Mouse (Mus musculus) erythroid progenitor cell, adult 5-6 weeks (primary cell): ENCODE data around the gene Mtx1. TPM values are rescaled to one million over a fixed set of nuclear protein-coding genes. Genes with fewer than 3 reads are reported as not detected.
A peak's percentile ranks its signal among the peaks of the same experiment; 100 is the strongest.

Experiments used
- ATAC-seq: replicated peaks from 2 replicates; pipeline ENCODE4 v1.8.0; 2016; ENCODE audit warnings: moderate number of reproducible peaks, mild to moderate bottlenecking, moderate TSS enrichment, inconsistent platforms; ENCODE audit not compliant: poor library complexity, low FRiP score, severe bottlenecking
- total RNA-seq, 2 experiments: library from RNA; stranded (forward) in 1 of 2; stranded (reverse) in 1 of 2; fragments of 150-400 nt in 1 of 2; fragments of 186-747, 209-891 nt in 1 of 2; gene quantifications; 2 replicates each; pipeline versions ENCODE4 v1.2.3 to v1.2.4; 2015 to 2017; ENCODE audit warnings: low replicate concordance in 2 of 2

Gene Mtx1
- total RNA-seq, 2 experiments from 2014 or later, result 15.8 to 21.0 TPM

DNA sequence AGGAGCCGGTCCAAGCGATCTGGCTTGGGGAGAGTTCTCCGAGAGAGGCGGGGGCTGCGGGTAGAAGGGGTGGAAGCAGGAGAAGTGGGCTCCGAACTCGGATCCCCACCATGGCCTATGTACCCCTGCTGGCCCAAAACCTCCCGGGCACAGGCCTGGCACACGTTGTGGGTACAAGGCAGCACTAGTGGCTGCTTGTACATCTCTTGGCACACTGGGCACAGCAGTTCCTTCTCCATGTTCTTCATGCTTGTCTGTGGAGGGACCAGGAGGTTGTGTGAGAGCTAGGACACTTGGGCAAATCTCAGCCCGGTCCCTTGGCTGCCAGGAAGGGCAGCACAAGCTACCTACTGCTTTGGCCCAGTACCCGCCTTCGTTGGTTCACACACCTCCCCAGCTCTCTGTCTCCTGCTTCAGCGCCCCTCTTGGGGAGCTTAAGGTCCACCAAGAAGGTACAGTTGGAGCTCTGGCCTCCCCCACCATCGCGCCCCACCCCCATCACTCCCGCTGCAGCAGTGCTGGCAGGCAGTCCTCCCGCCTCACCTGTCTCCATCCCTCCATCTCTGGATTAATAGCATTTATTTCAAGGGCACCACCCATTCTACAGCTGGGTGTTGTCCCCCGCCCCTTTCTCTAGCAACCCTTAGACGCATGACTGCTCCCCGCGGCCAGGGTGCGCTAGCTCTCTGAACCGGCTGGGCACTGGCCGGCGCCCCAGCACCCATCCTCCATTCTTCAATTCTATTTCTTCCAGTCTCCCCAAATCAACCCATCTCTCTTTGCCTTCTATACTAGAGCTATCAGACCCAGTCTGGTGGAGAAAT is 17.5 kb upstream of the Mtx1 start:
- ATAC-seq, result no peak

DNA sequence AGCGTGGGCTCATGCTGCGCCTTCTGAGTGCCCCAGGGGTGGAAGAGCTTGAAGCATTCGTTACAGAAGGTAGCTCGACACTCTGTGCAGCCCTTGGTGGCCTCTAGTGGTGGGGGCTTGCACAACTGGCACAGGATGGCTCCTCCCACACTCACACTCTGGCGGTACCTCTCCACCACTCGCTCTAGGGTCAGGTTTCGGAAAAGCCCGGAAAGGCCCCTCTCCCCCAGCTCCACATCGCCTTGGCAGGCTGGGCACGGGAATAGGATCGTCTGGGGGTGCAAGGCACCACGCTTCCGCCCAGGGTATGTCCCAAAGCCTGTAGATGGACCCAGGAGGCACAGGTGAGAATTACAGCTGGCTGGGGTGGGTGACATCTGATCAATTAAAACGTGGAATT is 16.7 kb upstream of the Mtx1 start:
- ATAC-seq, result no peak

DNA sequence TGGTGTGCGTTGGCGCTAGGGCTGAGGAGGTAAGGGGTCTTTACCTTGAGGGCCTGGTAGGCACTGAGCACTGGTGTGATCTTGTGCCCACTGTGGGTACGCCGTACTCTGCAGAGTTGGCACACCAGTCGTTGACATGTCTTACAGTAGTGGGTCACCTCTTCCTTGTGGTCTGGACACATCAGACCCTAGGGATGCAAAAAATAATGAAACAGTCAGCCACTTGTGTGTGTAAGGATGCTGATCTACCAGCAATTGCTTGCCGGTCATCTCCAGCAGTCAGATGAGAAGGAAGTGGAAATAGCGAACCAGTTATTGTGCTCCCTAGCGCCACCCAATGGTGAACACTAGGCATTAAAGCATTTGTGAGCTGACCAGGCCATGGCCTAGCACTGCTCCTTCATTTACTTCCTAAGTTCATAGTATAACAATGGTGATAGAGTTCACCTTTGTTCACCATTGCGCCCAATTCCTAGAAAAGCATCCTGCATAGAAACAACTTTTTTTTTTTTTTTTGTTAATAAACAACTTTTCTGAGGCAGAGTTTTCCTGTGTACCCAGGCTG is 15.5 kb upstream of the Mtx1 start:
- ATAC-seq, result no peak

DNA sequence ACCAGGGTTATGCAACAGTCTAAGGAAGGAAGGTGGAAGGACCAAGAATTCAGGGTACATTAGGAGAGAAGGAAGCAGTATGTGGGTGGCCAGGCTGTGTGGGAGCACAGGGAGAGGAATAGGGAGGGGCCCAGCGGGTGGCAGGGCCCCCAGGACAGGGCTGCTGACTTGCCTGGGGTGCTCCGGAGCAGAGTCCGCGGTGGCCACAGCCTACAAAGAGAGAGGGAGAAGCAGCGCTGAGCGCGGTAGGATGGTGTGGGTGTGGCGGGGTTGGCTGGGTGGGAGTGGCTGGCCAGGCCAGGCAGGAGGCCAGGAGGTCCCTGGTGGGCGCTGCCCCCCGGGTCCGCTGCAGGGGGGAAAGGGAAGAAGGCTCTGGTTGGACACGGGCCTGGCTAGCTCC is 11.6 kb upstream of the Mtx1 start:
- no peak for ATAC-seq

DNA sequence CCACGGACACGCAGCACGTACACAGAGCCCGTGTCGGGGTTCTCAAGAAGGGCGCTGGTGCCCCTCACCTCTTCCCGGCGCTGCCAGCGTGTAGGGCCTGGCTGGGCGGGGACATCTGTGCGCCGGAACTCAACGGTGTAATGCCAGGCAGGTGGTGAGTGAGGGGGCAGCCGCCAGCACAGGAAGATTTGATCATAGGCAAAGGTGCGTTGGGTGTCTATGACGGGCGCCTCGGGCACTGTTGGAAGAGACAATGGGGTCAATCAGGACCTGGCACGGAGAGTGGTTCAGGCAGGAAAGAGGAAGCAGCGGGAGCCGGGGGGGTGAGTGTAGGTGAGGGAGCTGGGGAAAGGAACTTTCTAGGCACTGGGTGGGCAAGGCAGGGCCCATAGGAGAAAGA is 10.8 kb upstream of the Mtx1 start:
- ATAC-seq, result no peak

DNA sequence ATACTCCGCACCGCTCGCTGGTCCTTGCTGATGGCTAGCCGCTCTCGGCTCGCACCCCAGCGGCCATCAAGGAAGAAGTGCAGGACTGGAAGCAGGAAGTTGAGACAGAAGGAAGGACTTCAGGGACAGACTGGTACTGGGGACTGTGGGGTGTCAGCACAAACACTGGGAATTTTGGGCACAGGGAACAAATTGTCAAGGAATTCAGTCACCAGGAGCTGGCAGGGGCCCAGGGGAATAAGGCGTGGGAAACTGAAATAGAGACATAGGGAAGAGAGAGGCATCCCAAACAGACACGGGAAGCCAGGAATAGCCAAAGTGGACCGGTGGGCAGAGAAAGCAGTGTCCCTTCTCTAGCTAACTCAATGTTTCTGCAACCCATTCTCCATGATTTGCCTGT is 9.6 kb upstream of the Mtx1 start:
- ATAC-seq, result no peak

DNA sequence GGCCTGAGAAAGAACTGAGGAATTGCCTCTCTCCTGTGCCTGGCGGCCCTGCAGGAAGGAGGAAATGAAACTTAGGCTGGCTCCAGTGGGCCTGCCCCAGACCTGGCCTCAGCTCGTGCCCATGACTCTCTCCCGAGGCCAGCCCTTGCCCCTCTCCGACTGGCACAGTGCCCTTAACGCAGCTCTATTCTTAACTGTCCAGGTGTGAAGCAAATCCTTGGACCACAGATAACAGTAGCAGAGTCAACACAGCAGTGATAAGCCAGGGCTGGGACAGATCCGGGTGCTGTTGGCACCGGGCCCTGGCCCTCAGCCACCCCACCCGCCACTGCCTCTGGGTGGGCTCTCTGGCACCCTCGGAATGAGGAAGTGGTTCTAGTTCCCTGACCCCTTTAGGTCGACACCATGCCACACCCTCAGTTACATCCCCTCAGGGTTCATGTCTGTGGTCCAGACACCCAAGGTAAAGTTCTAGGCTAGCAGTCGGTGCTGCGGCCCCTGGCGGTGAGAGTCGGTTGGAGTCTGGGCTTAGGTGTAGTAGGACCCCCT is 6.7 kb upstream of the Mtx1 start:
- no peak for ATAC-seq

DNA sequence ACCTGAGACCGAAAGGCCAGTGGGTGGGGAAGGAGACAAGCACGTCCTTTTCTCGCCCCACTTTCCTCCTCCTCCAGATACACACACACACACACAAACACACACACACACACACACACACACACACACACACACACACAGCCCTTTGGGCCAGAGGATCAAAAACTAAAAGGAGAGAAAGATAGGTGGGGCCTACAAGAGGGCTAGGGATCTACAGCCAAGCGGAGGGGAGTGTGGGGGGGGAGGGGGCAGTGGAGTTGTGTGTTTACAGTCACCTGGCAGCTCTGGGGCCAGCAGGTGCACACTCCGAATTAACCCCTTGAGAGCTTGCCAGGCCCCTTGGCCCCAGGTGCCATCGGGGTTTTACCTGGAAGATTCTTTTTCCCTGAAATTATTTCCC is 5.7 kb upstream of the Mtx1 start:
- no peak for ATAC-seq

DNA sequence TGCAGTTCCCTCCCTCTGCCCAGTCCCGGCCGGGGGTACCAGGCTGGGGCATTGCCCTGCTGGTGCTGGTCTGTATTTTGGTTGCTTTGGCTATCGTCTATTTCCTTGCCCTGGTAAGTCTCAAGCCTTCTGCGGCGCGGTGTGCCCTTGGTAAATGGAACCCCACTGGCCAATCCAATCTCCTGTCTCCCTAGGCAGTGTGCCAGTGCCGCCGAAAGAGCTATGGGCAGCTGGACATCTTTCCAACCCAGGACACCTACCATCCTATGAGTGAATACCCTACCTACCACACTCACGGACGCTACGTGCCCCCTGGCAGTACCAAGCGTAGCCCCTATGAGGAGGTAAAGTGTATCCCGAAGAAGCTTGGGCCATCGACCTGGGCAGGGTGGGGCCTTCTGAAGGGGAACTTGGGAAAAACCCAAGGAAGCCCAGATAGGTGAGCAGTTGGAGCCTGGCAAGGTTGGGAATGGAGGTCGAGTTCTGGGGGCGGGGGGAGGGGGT is 4.9 kb upstream of the Mtx1 start:
- no peak for ATAC-seq

DNA sequence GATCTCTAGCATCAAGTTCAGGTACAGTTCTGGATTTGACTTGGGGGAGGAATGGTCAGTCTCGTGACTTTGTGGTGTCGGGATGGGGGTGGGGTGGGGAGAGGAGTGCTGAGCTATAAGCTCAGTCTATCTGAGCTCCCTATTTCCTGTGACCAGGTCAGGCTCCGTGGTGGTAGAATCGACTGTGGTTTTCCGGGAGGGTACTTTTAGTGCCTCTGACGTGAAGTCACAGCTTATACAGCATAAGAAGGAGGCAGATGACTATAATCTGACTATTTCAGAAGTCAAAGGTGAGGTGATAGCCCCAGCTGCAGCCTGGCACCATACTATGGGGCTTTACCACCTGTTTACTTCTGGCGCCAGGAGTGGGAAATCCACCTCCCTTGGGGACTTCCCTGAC is 4.5 kb upstream of the Mtx1 start:
- no peak for ATAC-seq

DNA sequence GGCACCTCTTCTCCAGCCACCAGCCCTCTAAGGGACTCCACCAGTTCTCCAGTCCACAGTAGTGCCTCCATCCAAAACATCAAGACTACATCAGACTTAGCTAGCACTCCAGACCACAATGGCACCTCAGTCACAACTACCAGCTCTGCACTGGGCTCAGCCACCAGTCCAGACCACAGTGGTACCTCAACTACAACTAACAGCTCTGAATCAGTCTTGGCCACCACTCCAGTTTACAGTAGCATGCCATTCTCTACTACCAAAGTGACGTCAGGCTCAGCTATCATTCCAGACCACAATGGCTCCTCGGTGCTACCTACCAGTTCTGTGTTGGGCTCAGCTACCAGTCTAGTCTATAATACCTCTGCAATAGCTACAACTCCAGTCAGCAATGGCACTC is 3.7 kb upstream of the Mtx1 start:
- no peak for ATAC-seq

DNA sequence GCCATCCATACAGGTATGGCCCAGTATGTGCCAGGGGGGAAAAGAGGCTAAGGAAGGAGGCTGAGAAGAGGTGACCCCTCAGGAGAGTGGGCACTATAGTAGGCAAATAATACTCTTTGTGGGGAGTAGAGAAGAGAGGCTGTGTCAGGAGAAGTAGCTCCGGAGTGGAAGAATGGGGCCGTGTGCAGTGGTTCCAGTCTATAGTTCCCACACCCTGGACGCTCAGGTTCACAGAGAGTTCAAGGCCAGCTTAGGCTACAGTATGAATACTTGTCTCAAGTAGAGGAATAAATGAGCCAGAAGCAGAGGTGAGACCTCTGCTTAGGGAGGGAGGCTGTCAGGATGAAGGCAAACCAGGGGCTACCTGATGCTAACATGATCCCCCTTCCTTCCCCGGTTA is 2.4 kb upstream of the Mtx1 start:
- ATAC-seq, result no peak

DNA sequence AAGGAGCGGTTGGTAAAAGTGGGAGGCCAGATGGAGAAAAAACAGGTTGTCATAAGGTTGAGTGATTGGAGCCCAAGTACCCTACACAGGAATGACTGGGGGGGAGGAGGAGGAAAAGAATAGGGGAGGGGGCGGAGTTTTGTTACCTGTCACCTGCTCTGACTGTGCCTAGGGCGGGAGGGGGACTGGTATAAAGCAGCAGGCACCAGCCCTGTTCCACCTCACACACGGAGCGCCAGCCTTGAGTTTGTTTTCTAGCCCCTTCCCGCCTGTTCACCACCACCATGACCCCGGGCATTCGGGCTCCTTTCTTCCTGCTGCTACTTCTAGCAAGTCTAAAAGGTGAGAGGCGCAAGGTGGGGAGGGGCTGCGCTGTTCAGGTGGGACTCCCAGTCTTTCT is 1.9 kb upstream of the Mtx1 start, which contains the start of gene Muc1:
Gene Muc1, plus strand, starts transcription at position 222 of the 400 bp plus-strand sequence.
- ATAC-seq, result no peak

DNA sequence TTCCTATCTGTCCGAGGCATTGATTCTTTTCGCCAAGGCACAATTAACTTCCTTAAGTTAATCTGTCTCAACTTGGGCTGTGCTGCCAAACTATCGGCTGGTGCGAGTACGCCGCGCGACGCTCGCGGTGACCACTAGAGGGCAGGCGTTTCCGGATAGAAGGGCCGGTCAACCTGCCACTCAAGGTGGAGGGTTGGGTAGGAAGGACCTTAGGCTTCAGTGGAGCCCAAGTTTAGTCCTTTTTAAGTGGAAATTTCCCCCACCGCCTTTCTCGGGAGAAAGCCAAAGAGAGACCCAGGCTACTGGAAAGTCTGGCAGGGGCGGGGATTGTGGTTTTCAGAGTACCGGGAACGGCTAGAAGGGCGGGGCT is 1.3 kb upstream of the Mtx1 start:
- ATAC-seq, result peak; percentile 76

DNA sequence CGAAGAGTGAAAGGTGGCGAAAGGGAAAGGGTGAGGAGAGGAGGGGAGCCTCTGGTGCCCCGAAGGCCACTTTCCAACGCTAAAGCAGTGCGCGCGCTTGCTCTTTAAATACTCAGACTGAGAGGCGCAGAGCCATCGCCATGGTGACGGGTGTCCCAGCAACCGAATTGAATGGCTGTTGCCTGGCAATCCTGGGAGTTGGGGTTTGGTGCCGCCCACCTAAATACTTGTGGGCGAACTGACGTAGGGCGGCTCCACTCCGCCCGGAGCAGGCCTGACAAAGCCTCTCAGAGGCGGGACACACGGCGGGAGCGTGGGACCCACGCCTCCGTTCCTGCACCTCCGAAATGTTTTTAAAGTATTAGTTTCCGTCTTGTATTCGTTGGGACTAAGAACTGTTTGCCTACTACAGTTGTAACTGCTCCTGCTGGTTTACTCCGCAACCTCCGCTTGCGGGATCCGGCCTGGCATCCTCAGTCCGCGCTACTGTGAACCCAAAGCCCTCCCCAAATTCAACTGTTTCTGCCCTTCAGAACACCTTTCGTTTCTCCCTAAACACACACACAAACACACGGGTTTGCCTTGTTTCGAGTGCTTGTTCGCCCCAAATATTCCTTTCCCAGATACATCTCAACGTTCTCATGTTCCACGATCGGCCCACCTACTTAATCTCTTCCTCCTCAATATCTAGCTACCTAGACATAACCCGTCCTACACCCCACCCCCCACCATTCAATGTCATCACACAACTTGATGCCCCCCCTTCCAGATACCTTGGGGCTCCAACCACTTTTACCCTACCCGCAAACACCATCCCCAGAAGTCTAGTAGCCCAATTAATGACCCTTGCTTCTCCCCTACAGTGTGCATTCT is 655 bp upstream of the Mtx1 start:
- ATAC-seq, result no peak

DNA sequence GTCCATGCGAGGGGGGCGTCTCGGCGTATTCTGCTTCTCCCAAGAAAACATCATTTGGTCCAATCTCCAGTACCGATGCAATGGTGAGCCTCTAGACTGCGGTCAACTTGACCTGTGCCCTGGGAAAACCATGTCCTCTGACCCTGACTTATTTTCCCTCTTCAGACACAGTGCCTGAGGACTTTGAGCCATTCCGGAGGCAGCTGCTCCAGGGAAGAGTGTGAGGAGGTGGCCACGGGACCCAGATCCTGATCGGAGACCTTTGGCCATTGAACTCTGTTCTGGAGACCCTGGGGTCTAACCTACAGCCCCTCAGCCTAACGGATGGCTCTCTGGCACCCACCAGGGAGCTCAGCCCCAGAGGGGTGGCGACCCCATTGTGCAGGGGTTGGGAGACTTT is 527 bp downstream of the Mtx1 start:
- no peak for ATAC-seq

DNA sequence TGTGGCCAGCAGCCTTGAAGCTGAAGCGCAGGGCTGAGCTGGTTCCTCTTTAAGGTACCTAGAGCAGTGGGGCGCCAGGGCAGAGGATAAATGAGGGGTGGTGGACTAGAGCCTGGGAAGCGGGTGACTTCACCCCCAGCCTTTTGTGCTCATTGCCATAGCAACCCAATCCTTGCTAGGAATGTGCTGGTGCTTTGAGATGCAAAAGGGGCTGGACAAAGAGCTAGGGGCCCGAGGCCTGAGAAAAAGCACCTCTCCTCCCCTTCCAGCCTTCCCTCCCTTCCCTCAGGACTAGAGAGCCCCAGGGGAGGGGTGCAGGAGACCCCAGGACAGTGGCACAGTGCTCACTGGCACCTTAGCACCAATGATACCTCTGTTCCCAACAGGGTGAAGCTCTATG is 970 bp downstream of the Mtx1 start:
- ATAC-seq, result no peak

DNA sequence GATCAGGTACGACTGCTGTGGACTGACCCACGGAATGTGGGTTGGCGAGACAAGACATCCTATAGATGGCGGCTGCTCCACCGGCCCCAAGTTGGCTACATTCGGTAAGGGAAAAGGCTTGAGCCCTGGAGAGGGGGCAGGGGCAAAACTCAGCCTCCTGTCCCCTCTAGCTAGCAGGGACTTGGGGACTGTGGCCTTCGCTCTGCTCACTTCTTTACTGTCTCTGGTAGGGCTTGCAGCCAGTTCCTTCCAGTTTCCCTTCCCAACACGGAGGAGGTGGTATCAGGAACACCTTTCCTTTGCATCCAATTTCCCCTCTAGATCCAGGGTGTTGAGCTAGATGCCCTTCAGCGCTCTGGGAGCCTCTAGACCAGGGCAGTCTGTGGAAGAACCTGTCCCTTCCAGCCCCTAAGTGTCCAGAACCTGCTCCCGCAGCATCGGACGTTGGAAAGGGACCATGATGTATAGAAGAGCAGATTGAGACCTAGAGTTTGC is 1.5 kb downstream of the Mtx1 start:
- ATAC-seq, result no peak

DNA sequence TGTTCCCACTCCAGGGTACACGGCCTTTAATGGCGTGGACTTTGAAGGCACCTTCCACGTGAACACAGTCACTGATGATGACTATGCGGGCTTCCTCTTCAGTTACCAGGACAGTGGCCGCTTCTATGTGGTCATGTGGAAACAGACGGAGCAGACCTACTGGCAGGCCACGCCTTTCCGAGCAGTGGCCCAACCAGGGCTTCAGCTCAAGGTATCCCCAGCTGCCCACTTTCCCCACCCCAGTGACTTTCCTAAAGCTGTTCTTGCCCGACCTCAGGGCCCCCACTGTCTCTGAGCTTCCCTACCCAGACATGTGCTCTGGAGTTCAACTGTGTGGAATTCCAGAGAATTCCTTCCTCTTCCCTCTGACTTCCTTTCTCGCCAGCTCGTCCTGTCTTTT is 2.1 kb downstream of the Mtx1 start:
- ATAC-seq, result no peak

DNA sequence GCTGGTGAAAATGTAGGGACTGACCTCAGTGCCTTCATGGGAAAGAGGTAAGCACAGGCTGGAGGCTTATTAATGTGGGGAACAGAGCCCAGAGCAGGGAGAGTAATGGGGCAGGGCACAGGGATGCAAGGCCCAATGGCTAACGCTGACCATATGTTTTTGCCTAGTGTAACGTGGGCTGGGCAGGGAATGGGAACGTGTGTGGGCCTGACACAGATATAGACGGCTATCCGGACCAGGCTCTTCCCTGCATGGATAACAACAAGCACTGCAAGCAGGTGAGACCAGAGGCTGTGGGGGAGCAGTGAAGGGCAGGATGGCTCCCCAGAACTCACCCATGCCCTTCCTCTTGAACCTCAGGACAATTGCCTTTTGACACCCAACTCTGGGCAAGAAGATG is 5.7 kb downstream of the Mtx1 start:
- no peak for ATAC-seq
